Mouse (Mus musculus): ENCODE measurements around the gene Adra2c. TPM values are rescaled to one million over a fixed set of nuclear protein-coding genes. Genes with fewer than 3 reads are reported as not detected.

Adra2c gene
- polyA plus RNA-seq, 1 experiment, result not detected

GRCm38 (mm10) chr5:35313826-35314586, 35.9 kb downstream of the Adra2c start:
- Histone ChIP-seq H3K4me2 (ENCODE audit: low read depth) (no peak overlapping the region), H3K27me3 (ENCODE audit: control insufficient read depth, insufficient read depth, insufficient read length) (peaks cover 51% of the 10 kb centered on the region)

GRCm38 (mm10) chr5:35314629-35315028, 36.5 kb downstream of the Adra2c start:
- H3K36me3 ChIP-seq (ENCODE audit: control insufficient read depth, insufficient read depth), result no peaks in the 10 kb centered on the region
- H3ac ChIP-seq (ENCODE audit: control insufficient read depth, insufficient read length), result no peak overlapping the region
- no peak overlapping the region for H3K4me3 ChIP-seq
- no peaks in the 10 kb centered on the region for H3K79me2 ChIP-seq (ENCODE audit: control insufficient read depth, insufficient read depth)
- H3K4me2 ChIP-seq (ENCODE audit: low read depth), result no peak overlapping the region
- TF ChIP-seq MYOG (IDR thresholded peaks at IDR 0.05; ENCODE audit: control insufficient read depth in 1 of 3, insufficient read depth in 1 of 3, insufficient read length in 2 of 3, low read depth in 2 of 3), result no peak
- no peak for TF ChIP-seq POLR2AphosphoS2 (IDR thresholded peaks at IDR 0.05; ENCODE audit: insufficient read length, low read depth)
- TF ChIP-seq MYOD1 (IDR thresholded peaks at IDR 0.05; ENCODE audit: control insufficient read depth in 1 of 3, insufficient read length in 2 of 3, low read depth in 2 of 3), result no peak
- TF ChIP-seq SRF (IDR thresholded peaks at IDR 0.05; ENCODE audit: control insufficient read depth, insufficient read length, low read depth), result no peak
- no peak for TF ChIP-seq TCF12 (IDR thresholded peaks at IDR 0.05; ENCODE audit: insufficient read depth, poor library complexity, severe bottlenecking)
- H3K27me3 ChIP-seq (ENCODE audit: control insufficient read depth, insufficient read depth, insufficient read length), result peaks cover 51% of the 10 kb centered on the region

More at GRCm38 (mm10) chr5:35313826-35314586, 35.9 kb downstream of the Adra2c start:
- Histone ChIP-seq H3K4me3 (no peak overlapping the region), H3K79me2 (ENCODE audit: control insufficient read depth, insufficient read depth) (no peaks in the 10 kb centered on the region), H3ac (ENCODE audit: control insufficient read depth, insufficient read length) (no peak overlapping the region), H3K36me3 (ENCODE audit: control insufficient read depth, insufficient read depth) (no peaks in the 10 kb centered on the region)
- no peak for TF ChIP-seq REST (IDR thresholded peaks at IDR 0.05; ENCODE audit: insufficient read depth, insufficient read length)
- TF ChIP-seq MYOD1 (IDR thresholded peaks at IDR 0.05; ENCODE audit: control insufficient read depth in 1 of 3, insufficient read length in 2 of 3, low read depth in 2 of 3), result no peak
- TF ChIP-seq TCF3 (IDR thresholded peaks at IDR 0.05; ENCODE audit: insufficient read length, low read depth), result no peak
- no peak for TF ChIP-seq MYOG (IDR thresholded peaks at IDR 0.05; ENCODE audit: control insufficient read depth in 1 of 3, insufficient read depth in 1 of 3, insufficient read length in 2 of 3, low read depth in 2 of 3)
- TF ChIP-seq USF1 (IDR thresholded peaks at IDR 0.05; ENCODE audit: low read depth), result no peak
- no peak for TF ChIP-seq CEBPB (IDR thresholded peaks at IDR 0.05; ENCODE audit: insufficient read depth, poor library complexity, severe bottlenecking)
- no peak for TF ChIP-seq SRF (IDR thresholded peaks at IDR 0.05; ENCODE audit: control insufficient read depth, insufficient read length, low read depth)
- TF ChIP-seq MAX (IDR thresholded peaks at IDR 0.05; ENCODE audit: low read depth), result no peak
- TF ChIP-seq E2F4 (IDR thresholded peaks at IDR 0.05; ENCODE audit: insufficient read depth), result no peak
- no peak for TF ChIP-seq POLR2A (IDR thresholded peaks at IDR 0.05; ENCODE audit: insufficient read length, low read depth)
- no peak for TF ChIP-seq POLR2AphosphoS2 (IDR thresholded peaks at IDR 0.05; ENCODE audit: insufficient read length, low read depth)
- no peak for TF ChIP-seq TCF12 (IDR thresholded peaks at IDR 0.05; ENCODE audit: insufficient read depth, poor library complexity, severe bottlenecking)

GRCm38 (mm10) chr5:35315204-35315603, 37.1 kb downstream of the Adra2c start:
- no peaks in the 10 kb centered on the region for H3K79me2 ChIP-seq (ENCODE audit: control insufficient read depth, insufficient read depth)
- H3K27me3 ChIP-seq (ENCODE audit: control insufficient read depth, insufficient read depth, insufficient read length), result peaks cover 51% of the 10 kb centered on the region
- no peak overlapping the region for H3K4me3 ChIP-seq
- H3K4me2 ChIP-seq (ENCODE audit: low read depth), result no peak overlapping the region
- H3K36me3 ChIP-seq (ENCODE audit: control insufficient read depth, insufficient read depth), result no peaks in the 10 kb centered on the region
- H3ac ChIP-seq (ENCODE audit: control insufficient read depth, insufficient read length), result no peak overlapping the region
- TF ChIP-seq SRF (IDR thresholded peaks at IDR 0.05; ENCODE audit: control insufficient read depth, insufficient read length, low read depth) (no peak), MYOG (IDR thresholded peaks at IDR 0.05; ENCODE audit: control insufficient read depth in 1 of 3, insufficient read depth in 1 of 3, insufficient read length in 2 of 3, low read depth in 2 of 3) (no peak), POLR2A (IDR thresholded peaks at IDR 0.05; ENCODE audit: insufficient read length, low read depth) (no peak), USF1 (IDR thresholded peaks at IDR 0.05; ENCODE audit: low read depth) (no peak), REST (IDR thresholded peaks at IDR 0.05; ENCODE audit: insufficient read depth, insufficient read length) (no peak), MYOD1 (IDR thresholded peaks at IDR 0.05; ENCODE audit: control insufficient read depth in 1 of 3, insufficient read length in 2 of 3, low read depth in 2 of 3) (no peak), TCF3 (IDR thresholded peaks at IDR 0.05; ENCODE audit: insufficient read length, low read depth) (no peak), CEBPB (IDR thresholded peaks at IDR 0.05; ENCODE audit: insufficient read depth, poor library complexity, severe bottlenecking) (no peak), MAX (IDR thresholded peaks at IDR 0.05; ENCODE audit: low read depth) (no peak), E2F4 (IDR thresholded peaks at IDR 0.05; ENCODE audit: insufficient read depth) (no peak), POLR2AphosphoS2 (IDR thresholded peaks at IDR 0.05; ENCODE audit: insufficient read length, low read depth) (no peak), TCF12 (IDR thresholded peaks at IDR 0.05; ENCODE audit: insufficient read depth, poor library complexity, severe bottlenecking) (no peak)

- peaks cover 40% of the 10 kb centered on the region for H3K27me3 ChIP-seq (ENCODE audit: control insufficient read depth, insufficient read depth, insufficient read length)
- H3K4me3 ChIP-seq, result no peak overlapping the region
- H3K79me2 ChIP-seq (ENCODE audit: control insufficient read depth, insufficient read depth), result no peaks in the 10 kb centered on the region
- H3ac ChIP-seq (ENCODE audit: control insufficient read depth, insufficient read length), result no peak overlapping the region
- TF ChIP-seq E2F4 (IDR thresholded peaks at IDR 0.05; ENCODE audit: insufficient read depth) (no peak), MYOG (IDR thresholded peaks at IDR 0.05; ENCODE audit: control insufficient read depth in 1 of 3, insufficient read depth in 1 of 3, insufficient read length in 2 of 3, low read depth in 2 of 3) (no peak), MYOD1 (IDR thresholded peaks at IDR 0.05; ENCODE audit: control insufficient read depth in 1 of 3, insufficient read length in 2 of 3, low read depth in 2 of 3) (no peak), POLR2AphosphoS2 (IDR thresholded peaks at IDR 0.05; ENCODE audit: insufficient read length, low read depth) (no peak), CEBPB (IDR thresholded peaks at IDR 0.05; ENCODE audit: insufficient read depth, poor library complexity, severe bottlenecking) (no peak), USF1 (IDR thresholded peaks at IDR 0.05; ENCODE audit: low read depth) (no peak), REST (IDR thresholded peaks at IDR 0.05; ENCODE audit: insufficient read depth, insufficient read length) (no peak), TCF3 (IDR thresholded peaks at IDR 0.05; ENCODE audit: insufficient read length, low read depth) (no peak), TCF12 (IDR thresholded peaks at IDR 0.05; ENCODE audit: insufficient read depth, poor library complexity, severe bottlenecking) (no peak), POLR2A (IDR thresholded peaks at IDR 0.05; ENCODE audit: insufficient read length, low read depth) (no peak), MAX (IDR thresholded peaks at IDR 0.05; ENCODE audit: low read depth) (no peak), SRF (IDR thresholded peaks at IDR 0.05; ENCODE audit: control insufficient read depth, insufficient read length, low read depth) (no peak)
- H3K36me3 ChIP-seq (ENCODE audit: control insufficient read depth, insufficient read depth), result no peaks in the 10 kb centered on the region
- no peak overlapping the region for H3K4me2 ChIP-seq (ENCODE audit: low read depth)
These were observed 42.5 kb downstream of the Adra2c start for GRCm38 (mm10) chr5:35320650-35321049.

All from myocyte (in vitro differentiated cells).